Mouse (Mus musculus) gonadal fat pad, adult 2 months (tissue): ENCODE results near the gene Hspa1a. TPM values are rescaled to one million over a fixed set of nuclear protein-coding genes. Genes with fewer than 3 reads are reported as not detected.

Experiments used
- polyA plus RNA-seq: library from polyadenylated mRNA; depleted of rRNA; stranded (reverse); fragments of >200 nt; gene quantifications from 2 replicates; pipeline ENCODE4 v1.2.3, GENCODE M21; 2012; rRNA removed

Gene Hspa1a
- polyA plus RNA-seq, 1 experiment, result 37.0 TPM

Other genes starting within 250 kb of the Hspa1a start
- 138 and 171 TPM in 2 replicates for gene C4b, start 228.3 kb downstream of the Hspa1a start, polyA plus RNA-seq
- 0.28 and 0.29 TPM in 2 replicates for gene Cyp21a1, start 167.6 kb downstream of the Hspa1a start, polyA plus RNA-seq
- 37.7 and 59.7 TPM in 2 replicates for gene Stk19, start 135.2 kb downstream of the Hspa1a start, polyA plus RNA-seq
- gene Dxo, start 135.1 kb downstream of the Hspa1a start, polyA plus RNA-seq, result 62.6 and 64.9 TPM in 2 replicates
- 91.1 and 93.8 TPM in 2 replicates for gene Skiv2l, start 121.9 kb downstream of the Hspa1a start, polyA plus RNA-seq
- gene Nelfe, start 121.8 kb downstream of the Hspa1a start, polyA plus RNA-seq, result 53.8 and 77.2 TPM in 2 replicates
- gene Cfb, start 109.6 kb downstream of the Hspa1a start, polyA plus RNA-seq, result 70.2 and 140 TPM in 2 replicates
- 14.5 and 14.8 TPM in 2 replicates for gene Zbtb12, start 92.7 kb downstream of the Hspa1a start, polyA plus RNA-seq
- not detected in 2 replicates for gene Gm20547, start 90.1 kb downstream of the Hspa1a start, polyA plus RNA-seq
- gene C2, start 73.9 kb downstream of the Hspa1a start, polyA plus RNA-seq, result 54.9 and 69.0 TPM in 2 replicates
- 230 TPM in 2 replicates for gene Ehmt2, start 73.7 kb downstream of the Hspa1a start, polyA plus RNA-seq
- gene Slc44a4, start 57.7 kb downstream of the Hspa1a start, polyA plus RNA-seq, result 48.4 and 50.0 TPM in 2 replicates
- 113 and 155 TPM in 2 replicates for gene Neu1, start 40.9 kb downstream of the Hspa1a start, polyA plus RNA-seq
- 58.3 and 104 TPM in 2 replicates for gene Hspa1b, start 12.9 kb downstream of the Hspa1a start, polyA plus RNA-seq
- gene Gm20481, start 2.2 kb downstream of the Hspa1a start, polyA plus RNA-seq, result 0.24 TPM in 1 of 2 replicates, not detected in the other
- gene Hspa1l, start 547 bp upstream of the Hspa1a start, polyA plus RNA-seq, result 2.4 and 4.4 TPM in 2 replicates
- gene Lsm2, start 9.7 kb upstream of the Hspa1a start, polyA plus RNA-seq, result 36.8 and 54.6 TPM in 2 replicates
- gene Vars, start 28.8 kb upstream of the Hspa1a start, polyA plus RNA-seq, result 127 and 175 TPM in 2 replicates
- gene Vwa7, start 44.4 kb upstream of the Hspa1a start, polyA plus RNA-seq, result 1.2 and 1.3 TPM in 2 replicates
- gene Sapcd1, start 55.9 kb upstream of the Hspa1a start, polyA plus RNA-seq, result 3.0 and 3.4 TPM in 2 replicates
- gene Msh5, start 74.6 kb upstream of the Hspa1a start, polyA plus RNA-seq, result 4.7 and 5.2 TPM in 2 replicates
- 129 and 133 TPM in 2 replicates for gene Clic1, start 77.8 kb upstream of the Hspa1a start, polyA plus RNA-seq
- gene Ddah2, start 86.9 kb upstream of the Hspa1a start, polyA plus RNA-seq, result 54.7 and 62.7 TPM in 2 replicates
- gene Ly6g6c, start 93.2 kb upstream of the Hspa1a start, polyA plus RNA-seq, result 0.61 and 0.66 TPM in 2 replicates
- 1.5 and 3.3 TPM in 2 replicates for gene Mpig6b, start 94.0 kb upstream of the Hspa1a start, polyA plus RNA-seq
- gene Ly6g6e, start 104.7 kb upstream of the Hspa1a start, polyA plus RNA-seq, result 19.1 and 23.4 TPM in 2 replicates
- gene Ly6g6d, start 105.9 kb upstream of the Hspa1a start, polyA plus RNA-seq, result 15.7 and 17.2 TPM in 2 replicates
- 0.09 TPM in 1 of 2 replicates, not detected in the other for gene Ly6g6f, start 113.5 kb upstream of the Hspa1a start, polyA plus RNA-seq
- 211 and 233 TPM in 2 replicates for gene Abhd16a, start 117.1 kb upstream of the Hspa1a start, polyA plus RNA-seq
- gene Ly6g5c, start 136.1 kb upstream of the Hspa1a start, polyA plus RNA-seq, result 2,220 and 3,034 TPM in 2 replicates
- 1,986 and 2,407 TPM in 2 replicates for gene Ly6g5b, start 143.3 kb upstream of the Hspa1a start, polyA plus RNA-seq
- gene Gpank1, start 149.3 kb upstream of the Hspa1a start, polyA plus RNA-seq, result 9.4 and 10.1 TPM in 2 replicates
- gene Csnk2b, start 149.9 kb upstream of the Hspa1a start, polyA plus RNA-seq, result 397 and 504 TPM in 2 replicates
- 6.4 and 7.7 TPM in 2 replicates for gene D17H6S53E, start 154.2 kb upstream of the Hspa1a start, polyA plus RNA-seq
- 0.11 and 0.49 TPM in 2 replicates for gene Apom, start 159.9 kb upstream of the Hspa1a start, polyA plus RNA-seq
- gene Bag6, start 163.0 kb upstream of the Hspa1a start, polyA plus RNA-seq, result 170 and 187 TPM in 2 replicates
- 218 and 257 TPM in 2 replicates for gene Prrc2a, start 192.7 kb upstream of the Hspa1a start, polyA plus RNA-seq
- 2.5 and 3.4 TPM in 2 replicates for gene Aif1, start 203.9 kb upstream of the Hspa1a start, polyA plus RNA-seq
- gene Lst1, start 216.3 kb upstream of the Hspa1a start, polyA plus RNA-seq, result 15.3 and 20.2 TPM in 2 replicates
- gene Ltb, start 222.3 kb upstream of the Hspa1a start, polyA plus RNA-seq, result 2.7 and 3.2 TPM in 2 replicates
- gene Tnf, start 229.9 kb upstream of the Hspa1a start, polyA plus RNA-seq, result 0.82 and 1.3 TPM in 2 replicates
- gene Lta, start 233.2 kb upstream of the Hspa1a start, polyA plus RNA-seq, result 0.28 TPM in 2 replicates
- 1.2 and 3.1 TPM in 2 replicates for gene Gm16181, start 248.7 kb upstream of the Hspa1a start, polyA plus RNA-seq